In the genomic region with DNA sequence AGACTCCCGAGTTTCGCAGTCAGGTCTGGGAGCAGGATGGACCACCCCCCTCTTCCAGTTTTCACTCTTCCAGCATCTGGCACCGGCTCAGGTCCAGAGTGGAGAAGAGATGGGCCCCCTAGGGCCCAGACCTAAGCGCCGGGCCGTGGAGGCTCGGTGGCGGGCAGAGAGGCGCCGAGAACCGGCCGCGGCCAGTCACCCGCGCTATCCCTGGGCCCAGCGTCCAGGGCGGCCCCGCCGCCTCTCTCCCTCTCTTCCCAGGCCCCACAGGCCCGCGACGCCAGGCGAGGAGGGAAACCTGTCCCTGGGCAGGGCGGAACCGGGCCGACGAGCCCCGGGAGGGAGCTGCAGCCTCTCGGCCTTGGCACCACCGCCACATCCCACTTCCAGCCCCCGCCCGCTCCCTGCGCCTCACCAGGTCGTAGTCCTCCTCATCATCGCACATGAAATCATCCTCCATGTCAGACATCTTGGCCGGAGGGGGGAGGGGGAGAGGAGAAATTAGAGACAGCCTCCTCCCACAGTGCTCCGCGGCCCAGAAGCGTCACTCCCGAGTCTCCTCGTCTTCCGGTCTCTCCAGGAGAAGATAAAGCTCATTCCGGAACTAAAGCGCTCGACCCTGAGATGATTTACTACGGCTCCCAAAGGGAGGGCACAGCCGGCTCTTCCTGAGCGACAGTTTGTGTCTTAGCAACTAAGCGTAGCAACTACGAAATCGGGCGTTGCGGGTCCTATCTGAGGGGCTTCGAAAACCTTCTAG, we compare ENCODE assay signal across 7 mouse cellular contexts. TPM values are rescaled to one million over a fixed set of nuclear protein-coding genes. Genes with fewer than 3 reads are reported as not detected.
DNase-seq lines count a peak whose midpoint lies in the region; ATAC-seq and TF ChIP-seq lines count a peak whose summit lies in the region.

A gene (plus strand): TSS at position 589 of the 760 bp plus-strand sequence.
A gene (minus strand): TSS at position 619 of the 760 bp plus-strand sequence.

- peak within 1 kb of the TSS; percentile 97 for H3K9ac ChIP-seq in intestine, postnatal 0 days (ENCODE audit: low read depth, low read length)
- peak within 1 kb of the TSS; percentile 97 for H3K9ac ChIP-seq in midbrain, embryonic 12.5 days (replicated peaks)

- no peaks in the 10 kb centered on the region for H3K27me3 ChIP-seq in embryonic facial prominence, embryonic 10.5 days (replicated peaks; ENCODE audit: low read depth, poor library complexity, severe bottlenecking)
- no peaks in the 10 kb centered on the region for H3K27me3 ChIP-seq in intestine, postnatal 0 days (replicated peaks; ENCODE audit: control insufficient read depth, insufficient read depth, low read length)
- H3K27me3 ChIP-seq in midbrain, embryonic 12.5 days, result no peaks in the 10 kb centered on the region
- no peaks in the 10 kb centered on the region for H3K27me3 ChIP-seq in small intestine, adult 2 months (ENCODE audit: control insufficient read depth, insufficient read depth, low read length)

- H3K36me3 ChIP-seq in embryonic facial prominence, embryonic 10.5 days (replicated peaks), result no peaks in the 10 kb centered on the region
- no peaks in the 10 kb centered on the region for H3K36me3 ChIP-seq in intestine, postnatal 0 days (ENCODE audit: control insufficient read depth, insufficient read depth)
- H3K36me3 ChIP-seq in midbrain, embryonic 12.5 days, result no peaks in the 10 kb centered on the region
- H3K36me3 ChIP-seq in small intestine, adult 2 months (ENCODE audit: control insufficient read depth, insufficient read depth, low read length), result no peaks in the 10 kb centered on the region

- WGBS in embryonic facial prominence, embryonic 10.5 days, result under 1% methylated on average over 54 of the region's 54 CpGs
- under 1% methylated on average over 54 of the region's 54 CpGs for WGBS in intestine, postnatal 0 days
- under 1% methylated on average over 50 of the region's 54 CpGs for WGBS in midbrain, embryonic 12.5 days
- WGBS in small intestine, adult 2 months, result under 1% methylated on average over 54 of the region's 54 CpGs

- peak within 1 kb of the TSS; percentile 100 for H3K4me3 ChIP-seq in embryonic facial prominence, embryonic 10.5 days
- peak within 1 kb of the TSS; percentile 100 for H3K4me3 ChIP-seq in intestine, postnatal 0 days (ENCODE audit: low read depth, low read length)
- peak within 1 kb of the TSS; percentile 100 for H3K4me3 ChIP-seq in midbrain, embryonic 12.5 days
- peak within 1 kb of the TSS; percentile 98 for H3K4me3 ChIP-seq in small intestine, adult 2 months (ENCODE audit: low read depth, low read length)

- intact Hi-C loops in left cerebral cortex, postnatal 4 days (cut with DNase I), result no loop called here

- peak; percentile 100 for ATAC-seq in intestine, postnatal 0 days
- ATAC-seq in midbrain, embryonic 12.5 days (ENCODE audit: low FRiP score, low read depth), result peak; percentile 99

- peak; percentile 95 for DNase-seq in adrenal gland, postnatal 10 days
- peak; percentile 95 for DNase-seq in embryonic facial prominence, embryonic 10.5 days (ENCODE audit: low spot score)
- DNase-seq in gonadal fat pad, adult 2 months (ENCODE audit: low read depth), result peak; percentile 80
- DNase-seq in left cerebral cortex, postnatal 4 days, result peak; percentile 96

- H3K9me3 ChIP-seq in embryonic facial prominence, embryonic 10.5 days, result no peaks in the 10 kb centered on the region
- no peaks in the 10 kb centered on the region for H3K9me3 ChIP-seq in intestine, postnatal 0 days (ENCODE audit: control insufficient read depth)
- H3K9me3 ChIP-seq in midbrain, embryonic 12.5 days, result no peaks in the 10 kb centered on the region

- H3K4me2 ChIP-seq in intestine, postnatal 0 days (replicated peaks; ENCODE audit: low read depth), result peak within 1 kb of the TSS; percentile 85
- peak within 1 kb of the TSS; percentile 62 for H3K4me2 ChIP-seq in midbrain, embryonic 12.5 days (replicated peaks)

- peak within 1 kb of the TSS; percentile 97 for H3K27ac ChIP-seq in embryonic facial prominence, embryonic 10.5 days (replicated peaks)
- H3K27ac ChIP-seq in intestine, postnatal 0 days (ENCODE audit: low read depth, low read length), result peak within 1 kb of the TSS; percentile 82
- H3K27ac ChIP-seq in midbrain, embryonic 12.5 days (replicated peaks), result peak within 1 kb of the TSS; percentile 83
- peak within 1 kb of the TSS; percentile 64 for H3K27ac ChIP-seq in small intestine, adult 2 months (ENCODE audit: insufficient read depth, low read depth, low read length)

- TF ChIP-seq POLR2A in small intestine, adult 2 months (IDR thresholded peaks at IDR 0.05; ENCODE audit: low read depth, low read length), result no peak

- no peak for TF ChIP-seq CTCF in intestine, postnatal 0 days (IDR thresholded peaks at IDR 0.05; ENCODE audit: low read depth)
- TF ChIP-seq CTCF in small intestine, adult 2 months (IDR thresholded peaks at IDR 0.05; ENCODE audit: extremely low read depth, insufficient read length, insufficient replicate concordance, low read depth, low read length), result no peak

- H3K4me1 ChIP-seq in embryonic facial prominence, embryonic 10.5 days, result peaks cover 15% of the 10 kb centered on the region
- H3K4me1 ChIP-seq in intestine, postnatal 0 days (replicated peaks; ENCODE audit: control insufficient read depth, insufficient read depth, low read length), result no peaks in the 10 kb centered on the region; the same call in 1 of the 2 replicates
- peaks cover 7% of the 10 kb centered on the region for H3K4me1 ChIP-seq in midbrain, embryonic 12.5 days
- no peaks in the 10 kb centered on the region for H3K4me1 ChIP-seq in small intestine, adult 2 months (ENCODE audit: control insufficient read depth, insufficient read depth, insufficient read length, low read length)

RNA-seq across cellular contexts. Expression of the first gene that starts in this region (rescaled TPM):
- 10 to 100 TPM; 40.6 to 41.1 TPM for total RNA-seq in adrenal gland, postnatal 10 days (2021)
- 36.7 and 37.3 TPM in 2 replicates for polyA plus RNA-seq in embryonic facial prominence, embryonic 10.5 days (2016; fragmentation: Nextera tagmentation; extraction: Ambion mirVana)
- polyA plus RNA-seq in gonadal fat pad, adult 2 months (2012; rRNA removed), result 29.7 and 30.2 TPM in 2 replicates
- polyA plus RNA-seq in intestine, postnatal 0 days (2015; fragmentation: Nextera tagmentation; extraction: Ambion mirVana), result 84.1 and 85.3 TPM in 2 replicates
- total RNA-seq in left cerebral cortex, postnatal 4 days (2021), result 10 to 100 TPM; 25.1 to 25.8 TPM
- 29.6 and 30.5 TPM in 2 replicates for polyA plus RNA-seq in midbrain, embryonic 12.5 days (2016; fragmentation: Nextera tagmentation; extraction: Ambion mirVana)
- 5.9 and 13.7 TPM in 2 replicates for polyA plus RNA-seq in small intestine, adult 2 months (2012; rRNA removed)

RNA-seq across cellular contexts. Expression of the second gene that starts in this region (rescaled TPM):
- 100 to 1,000 TPM; 109 to 121 TPM for total RNA-seq in adrenal gland, postnatal 10 days (2021)
- 94.9 and 98.3 TPM in 2 replicates for polyA plus RNA-seq in embryonic facial prominence, embryonic 10.5 days (2016; fragmentation: Nextera tagmentation; extraction: Ambion mirVana)
- polyA plus RNA-seq in gonadal fat pad, adult 2 months (2012; rRNA removed), result 14.8 and 16.4 TPM in 2 replicates
- polyA plus RNA-seq in intestine, postnatal 0 days (2015; fragmentation: Nextera tagmentation; extraction: Ambion mirVana), result 28.7 and 29.8 TPM in 2 replicates
- 100 to 1,000 TPM in 1 of 2 experiments, 10 to 100 TPM in 1; 99.0 to 102 TPM for total RNA-seq in left cerebral cortex, postnatal 4 days (2021)
- 79.7 and 80.7 TPM in 2 replicates for polyA plus RNA-seq in midbrain, embryonic 12.5 days (2016; fragmentation: Nextera tagmentation; extraction: Ambion mirVana)
- 0.70 and 1.3 TPM in 2 replicates for polyA plus RNA-seq in small intestine, adult 2 months (2012; rRNA removed)

Comparison
In these comparisons a context has a peak if more than half of its experiments do, and no peak if none do; other contexts are left out.
1. Peak in every context shown above with its lines: DNase-seq, ATAC-seq, H3K4me3 ChIP-seq and H3K27ac ChIP-seq.